Mouse (Mus musculus) bone marrow macrophage, adult 2 months (primary cell): Measurements from ENCODE around the gene Prss2.

ENCODE experiments used
- CTCF ChIP-seq: IDR thresholded peaks from 2 replicates; pipeline ENCODE4 v1.5.1; 2012; ENCODE audit warnings: low read depth, mild to moderate bottlenecking, low read length, moderate library complexity
- POLR2A ChIP-seq: IDR thresholded peaks from 2 replicates; pipeline ENCODE4 v1.6.1; 2012; ENCODE audit warnings: mild to moderate bottlenecking, low read depth, low read length, borderline replicate concordance

DNA sequence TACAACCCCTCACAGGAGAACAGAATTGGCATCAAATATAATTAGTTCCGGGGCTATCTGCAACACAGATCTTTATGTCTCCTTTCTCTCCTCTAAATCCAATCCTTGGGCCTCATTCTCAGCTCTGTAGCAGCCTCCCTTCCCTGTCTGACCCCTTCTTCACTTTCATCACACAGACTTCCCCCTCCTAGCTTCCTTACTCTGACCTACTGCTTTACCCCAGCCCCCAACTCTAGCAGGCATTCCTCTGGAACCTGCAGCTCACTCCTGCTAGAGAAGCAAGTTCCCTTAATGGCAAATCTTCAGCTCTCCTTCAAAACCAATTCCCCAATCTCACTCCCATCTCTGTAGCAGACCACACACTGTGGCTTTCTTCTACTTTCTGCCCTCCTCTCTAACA lies 5.8 kb downstream of the Prss2 start:
- TF ChIP-seq POLR2A (no peak), CTCF (no peak)
